Mouse (Mus musculus): ENCODE data around the gene Timm13.

- TF ChIP-seq CTCF (IDR thresholded peaks at IDR 0.05; ENCODE audit: borderline replicate concordance, extremely low read depth, insufficient read depth, insufficient read length): no peak
- TF ChIP-seq POLR2A (IDR thresholded peaks at IDR 0.05; ENCODE audit: borderline replicate concordance, extremely low read depth, insufficient read depth, insufficient read length, poor library complexity, severe bottlenecking): no peak
Measured at GRCm38 (mm10) chr10:80904004-80904693, 3.4 kb upstream of the Timm13 start.
